Mouse (Mus musculus) liver, embryonic 14.5 days (tissue): ENCODE results near the gene Il12rb1.

ENCODE experiments used
- CTCF ChIP-seq: IDR thresholded peaks from 2 replicates; pipeline ENCODE4 v1.5.1; 2016; ENCODE audit warnings: antibody characterized with exemption, low read depth, control low read depth
- EP300 ChIP-seq: IDR thresholded peaks from 2 replicates; pipeline ENCODE4 v1.6.1; 2016; ENCODE audit warnings: antibody characterized with exemption, low read depth

GRCm38 (mm10) chr8:70843214-70843773, 35.0 kb downstream of the Il12rb1 start:
- peak; percentile 95 for TF ChIP-seq EP300
- TF ChIP-seq CTCF = no peak
